Mouse (Mus musculus) lung, postnatal 4 days (tissue): ENCODE data around the gene Kif24.

ENCODE experiments used
- DNase-seq, 2 experiments: peaks; one replicate each; pipeline ENCODE4 v3.0.0; 2021

Gene Kif24

DNA sequence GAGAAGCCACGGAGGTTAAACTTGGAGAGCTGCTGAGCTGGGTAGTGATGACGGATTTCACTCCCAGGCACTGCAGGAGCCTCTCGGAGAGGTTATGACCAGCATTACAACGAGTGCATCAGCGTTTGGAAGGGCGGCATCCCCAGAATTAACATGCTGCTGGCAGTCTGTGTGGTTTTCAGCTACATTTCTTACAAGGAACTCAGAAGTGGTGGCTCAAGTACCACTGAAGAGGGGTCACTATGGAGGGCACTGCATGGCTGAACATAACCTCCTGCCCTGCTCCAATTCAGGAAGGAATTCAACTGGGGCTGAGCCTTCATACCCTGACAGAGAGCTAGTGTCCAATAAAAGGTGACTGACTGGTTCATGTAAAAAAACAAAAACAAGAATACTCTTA is 66.3 kb downstream of the Kif24 start:
- peak in 1 of 2 experiments; percentile 31 for DNase-seq

- DNase-seq = no peak
Measured at GRCm38 (mm10) chr4:41394651-41395050, 70.0 kb downstream of the Kif24 start.

DNA sequence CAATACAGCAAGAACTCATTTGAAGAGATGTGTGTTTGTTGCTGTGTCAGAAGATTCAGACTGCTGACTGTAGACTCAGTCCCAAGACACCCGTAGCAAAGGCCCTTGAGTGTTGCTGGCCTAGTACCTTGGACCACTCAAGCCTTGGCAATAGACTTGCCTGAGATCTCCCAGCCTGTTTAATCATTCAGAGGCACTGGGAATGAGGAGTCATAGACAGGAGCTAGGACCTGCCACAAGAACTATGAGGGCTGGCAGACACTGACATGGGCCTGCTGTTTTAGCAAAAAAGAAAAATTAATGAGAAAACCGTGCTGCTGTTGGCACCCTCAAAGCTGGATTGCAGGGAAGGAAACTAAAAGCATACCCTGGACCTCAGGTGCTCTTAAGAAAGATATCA is 73.7 kb downstream of the Kif24 start:
- DNase-seq = peak in 1 of 2 experiments; percentile 51

DNA sequence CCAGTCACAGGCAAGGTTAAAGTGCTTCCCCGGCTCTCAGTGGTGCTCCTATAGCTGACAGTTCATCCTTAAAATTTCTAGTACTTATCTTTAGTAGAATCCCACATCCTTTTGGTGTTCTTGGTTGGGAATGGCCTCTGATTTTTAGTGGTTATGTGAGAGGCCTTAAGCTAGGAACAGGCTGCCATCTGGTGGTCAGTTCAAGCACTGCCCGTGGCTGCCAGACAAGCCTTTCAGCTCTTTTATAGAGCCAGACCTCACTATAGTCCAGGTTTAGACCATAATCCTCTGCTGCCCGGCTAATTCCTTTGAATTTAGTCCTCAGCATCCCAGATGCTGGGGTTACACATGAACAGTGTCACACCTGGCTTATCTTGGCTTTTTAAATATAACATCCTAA is 74.6 kb downstream of the Kif24 start:
- DNase-seq = peak; percentile 76 to 85

GRCm38 (mm10) chr4:41389240-41389639 is 75.4 kb downstream of the Kif24 start:
- no peak for DNase-seq

DNA sequence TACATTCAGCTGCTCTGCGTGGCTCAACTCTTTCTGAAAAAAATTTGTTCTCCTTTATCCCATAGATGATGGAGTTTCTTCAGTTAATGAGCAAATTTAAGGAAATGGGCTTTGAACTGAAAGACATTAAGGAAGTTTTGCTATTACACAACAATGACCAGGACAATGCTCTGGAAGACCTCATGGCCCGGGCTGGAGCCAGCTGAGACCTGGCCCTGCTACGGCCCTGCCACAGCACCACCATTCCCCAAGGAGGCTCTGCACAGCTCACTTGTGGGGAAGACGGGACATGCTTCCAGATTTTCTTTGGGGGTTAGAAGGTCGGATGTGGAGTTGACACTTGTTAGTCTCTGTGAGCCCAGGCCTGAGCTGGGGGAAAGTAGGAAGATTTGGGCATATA is 76.1 kb downstream of the Kif24 start:
- DNase-seq = no peak

DNA sequence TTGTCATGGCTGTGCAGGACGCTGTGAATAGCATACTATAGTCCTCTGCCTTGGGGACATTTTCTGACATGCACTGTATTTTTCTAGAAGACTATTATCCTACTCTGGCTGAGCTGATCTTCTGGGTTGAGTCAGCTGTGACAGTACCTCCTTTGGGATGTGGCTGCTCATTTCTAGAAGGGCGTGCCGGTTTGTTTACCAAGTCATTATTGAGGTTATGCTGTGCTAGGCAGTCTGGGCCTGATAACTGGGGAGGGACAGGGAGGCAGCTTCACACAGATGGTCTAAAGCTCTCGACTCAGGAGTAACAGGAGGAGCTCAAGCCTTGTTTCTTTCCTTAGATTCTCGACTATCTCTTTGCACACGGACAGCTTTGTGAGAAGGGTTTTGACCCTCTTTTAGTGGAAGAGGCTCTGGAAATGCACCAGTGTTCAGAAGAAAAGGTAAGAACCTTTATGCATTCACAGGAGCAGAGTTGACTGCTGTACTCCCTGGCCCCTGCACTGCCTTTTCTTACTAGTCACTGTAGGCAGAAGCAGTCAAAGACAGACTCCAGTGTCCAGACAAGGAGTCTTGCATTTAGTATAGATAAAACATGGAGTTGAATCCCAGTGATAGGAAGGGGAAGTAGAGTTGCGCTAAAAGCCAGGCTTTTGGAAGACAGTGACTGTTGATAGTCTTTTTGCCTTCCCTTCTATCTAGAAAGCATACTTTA is 76.8 kb downstream of the Kif24 start:
- DNase-seq = no peak

DNA sequence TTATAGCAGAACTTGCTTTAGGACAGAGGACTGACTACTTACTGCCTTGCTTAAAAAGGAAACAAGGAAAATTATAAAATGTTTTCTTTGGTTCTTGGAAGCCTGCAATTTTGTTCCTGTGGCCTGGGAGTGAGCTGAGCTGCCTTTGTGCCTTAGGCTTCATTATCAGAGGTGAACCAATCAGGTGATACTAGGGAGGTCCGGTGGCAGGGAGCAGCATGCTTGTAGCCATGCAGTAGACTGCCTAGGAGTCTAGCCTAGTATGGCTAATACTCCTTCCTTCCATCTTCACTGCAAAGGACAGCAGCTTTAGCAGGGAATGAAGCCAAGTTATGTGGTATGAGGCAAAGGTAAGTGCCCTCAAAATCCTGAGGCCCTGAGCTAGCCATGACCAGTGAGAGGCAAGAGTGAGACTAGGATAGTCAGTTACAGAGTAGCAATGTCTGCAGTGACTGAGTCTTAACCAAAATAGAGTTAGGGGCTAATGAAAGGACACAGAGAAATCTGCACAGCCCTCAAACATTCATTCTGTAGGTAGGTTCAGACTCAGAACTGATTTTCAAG is 78.2 kb downstream of the Kif24 start:
- no peak for DNase-seq

DNA sequence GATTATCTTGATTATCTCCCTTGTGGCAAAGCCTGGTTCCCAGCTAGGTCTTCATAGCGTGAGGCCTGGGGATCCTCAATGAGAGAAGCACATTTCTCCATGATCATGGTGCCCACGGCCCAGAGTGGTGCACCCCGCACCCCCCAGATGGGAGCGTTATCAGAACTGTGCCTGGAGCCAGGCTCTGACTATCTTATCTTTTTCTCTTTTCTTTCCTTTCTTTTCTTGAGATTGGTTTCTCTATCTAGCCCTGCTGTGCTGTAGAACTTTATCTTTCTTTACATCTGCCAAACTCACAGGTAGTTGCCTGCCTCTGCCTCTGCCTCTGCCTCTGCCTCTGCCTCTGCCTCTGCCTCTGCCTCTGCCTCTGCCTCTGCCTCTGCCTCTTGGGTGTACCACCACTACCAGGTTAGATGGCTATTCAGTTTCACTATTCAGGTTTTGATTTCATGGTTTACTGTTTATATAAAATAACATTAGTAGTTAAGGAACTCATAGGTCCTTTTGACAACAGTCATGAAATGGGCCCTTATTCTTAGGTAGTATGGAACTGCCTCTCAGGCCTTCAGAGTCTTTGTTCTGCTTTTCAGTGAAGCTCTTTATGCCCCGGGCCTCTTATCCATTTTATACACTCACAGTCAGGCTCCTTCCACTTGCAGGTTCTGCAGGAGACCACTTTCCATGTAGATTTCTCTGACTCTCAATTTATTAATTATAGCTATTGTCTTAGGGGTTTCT is 83.3 kb downstream of the Kif24 start:
- no peak for DNase-seq

- no peak for DNase-seq
Measured at GRCm38 (mm10) chr4:41377567-41377966, 87.1 kb downstream of the Kif24 start.

GRCm38 (mm10) chr4:41369702-41370437 is 94.8 kb downstream of the Kif24 start:
- DNase-seq = no peak

GRCm38 (mm10) chr4:41368198-41368597 is 96.5 kb downstream of the Kif24 start:
- peak in 1 of 2 experiments; percentile 28 for DNase-seq

DNA sequence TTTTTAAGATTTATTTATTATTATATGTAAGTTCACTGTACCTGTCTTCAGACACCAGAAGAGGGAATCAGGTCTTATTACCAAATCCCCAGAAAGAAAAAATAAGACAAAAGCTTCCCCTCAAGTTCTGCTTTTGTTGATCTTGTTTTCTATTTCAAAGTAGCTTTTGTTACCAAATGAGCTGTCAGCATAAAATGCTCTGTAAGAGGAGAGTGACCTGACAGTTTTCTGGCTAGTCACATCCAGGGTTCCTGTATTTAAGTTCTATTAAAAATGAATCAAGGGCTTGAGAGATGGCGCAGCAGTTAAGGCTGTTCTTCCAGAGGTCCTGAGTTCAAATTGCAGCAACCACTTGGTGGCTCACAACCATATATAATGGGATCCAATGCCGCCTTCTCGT is 103.6 kb downstream of the Kif24 start:
- no peak for DNase-seq

DNA sequence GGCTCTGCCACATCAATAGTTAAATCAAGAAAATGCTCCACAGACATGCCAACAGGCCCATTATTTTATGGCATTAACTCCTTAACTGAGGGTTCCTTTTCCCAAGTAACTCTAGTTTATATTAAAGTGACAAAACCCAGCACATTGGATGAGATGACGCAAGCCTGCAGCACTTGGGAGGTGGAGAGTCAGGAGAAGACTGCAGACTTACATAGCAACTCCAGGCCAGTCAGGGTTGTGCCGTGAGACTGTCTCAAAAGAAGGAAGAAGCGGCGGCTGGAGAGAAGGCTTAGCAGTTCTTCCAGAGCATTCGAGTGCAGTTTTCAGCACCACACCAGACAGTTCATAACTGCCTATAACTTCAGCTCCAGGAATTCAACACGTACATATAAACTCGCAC is 105.3 kb downstream of the Kif24 start:
- DNase-seq = no peak

GRCm38 (mm10) chr4:41358669-41359068 is 106.0 kb downstream of the Kif24 start:
- no peak for DNase-seq

- no peak for DNase-seq
Measured at GRCm38 (mm10) chr4:41357154-41357553, 107.5 kb downstream of the Kif24 start.

DNA sequence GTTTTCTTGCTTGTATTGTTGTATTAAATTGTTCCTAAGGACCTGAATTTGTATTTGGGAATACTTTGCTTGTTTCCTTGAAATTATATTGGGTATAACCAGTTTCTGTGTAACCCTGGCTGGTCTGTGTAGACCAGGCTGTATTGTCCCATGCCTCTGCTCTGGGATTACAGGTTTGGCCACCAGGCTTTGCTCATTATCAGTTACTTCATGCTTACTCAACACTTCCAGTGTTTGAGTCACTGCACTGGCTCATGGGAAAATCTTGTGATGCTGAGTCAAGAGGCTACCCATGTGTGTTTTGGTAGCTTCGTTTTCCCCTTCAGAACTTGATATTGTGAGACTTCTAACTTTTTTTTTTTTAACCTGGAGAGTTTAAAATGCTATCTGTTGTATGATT is 111.4 kb downstream of the Kif24 start:
- DNase-seq = no peak

DNA sequence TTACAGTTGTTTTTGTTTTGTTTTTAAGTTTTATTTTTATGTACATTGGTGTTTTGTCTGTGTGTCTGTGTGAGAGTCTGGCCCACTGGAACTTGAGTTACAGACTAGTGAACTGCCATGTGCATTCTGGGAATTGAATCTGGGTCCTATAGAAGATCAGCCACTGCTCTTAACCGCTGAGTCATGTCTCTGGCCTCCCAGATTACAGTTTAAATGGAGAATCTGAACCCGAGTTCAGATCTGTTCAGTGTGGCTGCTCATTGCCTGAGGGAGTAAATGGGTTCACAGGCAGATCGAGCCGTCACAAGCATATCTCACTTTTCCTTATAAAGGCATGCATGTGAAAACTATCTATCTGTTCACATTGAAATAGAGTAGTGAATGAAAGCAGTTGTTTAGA is 111.9 kb downstream of the Kif24 start:
- no peak for DNase-seq

- no peak for DNase-seq
Measured at GRCm38 (mm10) chr4:41349199-41349591, 115.5 kb downstream of the Kif24 start.

- DNase-seq = peak; percentile 96 to 97
Measured at GRCm38 (mm10) chr4:41348584-41349198, 116.0 kb downstream of the Kif24 start, which contains the start of gene Ubap1. TSS of gene Ubap1 (plus strand) at chr4:41348996.

DNA sequence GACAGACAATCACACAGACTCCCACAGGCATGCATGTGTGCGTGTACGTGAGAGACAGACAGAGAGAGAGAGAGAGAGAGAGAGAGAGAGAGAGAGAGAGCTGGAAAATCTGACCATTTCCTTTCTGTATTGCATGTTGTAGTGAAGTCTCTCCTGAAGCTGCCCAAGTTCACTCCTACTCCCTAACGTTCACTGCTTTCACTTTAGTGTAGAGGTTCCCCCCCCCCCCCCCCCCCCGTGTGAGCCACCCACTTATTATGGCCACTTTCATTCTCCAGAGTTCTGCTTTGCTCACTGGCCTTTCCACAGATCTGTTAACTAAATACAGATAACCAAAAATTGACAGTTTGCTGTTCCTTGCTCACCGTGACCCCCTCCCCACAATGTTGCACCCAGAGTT is 116.8 kb downstream of the Kif24 start:
- no peak for DNase-seq

GRCm38 (mm10) chr4:41346011-41346410 is 118.7 kb downstream of the Kif24 start:
- no peak for DNase-seq
